Mouse (Mus musculus) lung, postnatal 0 days (tissue): Measurements from ENCODE around the gene Luzp2.

Source experiments
- CTCF ChIP-seq: IDR thresholded peaks from 2 replicates; pipeline ENCODE4 v1.5.1; 2016; ENCODE audit warnings: antibody characterized with exemption, mild to moderate bottlenecking
- EP300 ChIP-seq: IDR thresholded peaks from 2 replicates; pipeline ENCODE4 v1.6.1; 2016; ENCODE audit warnings: antibody characterized with exemption, mild to moderate bottlenecking, control low read depth

DNA sequence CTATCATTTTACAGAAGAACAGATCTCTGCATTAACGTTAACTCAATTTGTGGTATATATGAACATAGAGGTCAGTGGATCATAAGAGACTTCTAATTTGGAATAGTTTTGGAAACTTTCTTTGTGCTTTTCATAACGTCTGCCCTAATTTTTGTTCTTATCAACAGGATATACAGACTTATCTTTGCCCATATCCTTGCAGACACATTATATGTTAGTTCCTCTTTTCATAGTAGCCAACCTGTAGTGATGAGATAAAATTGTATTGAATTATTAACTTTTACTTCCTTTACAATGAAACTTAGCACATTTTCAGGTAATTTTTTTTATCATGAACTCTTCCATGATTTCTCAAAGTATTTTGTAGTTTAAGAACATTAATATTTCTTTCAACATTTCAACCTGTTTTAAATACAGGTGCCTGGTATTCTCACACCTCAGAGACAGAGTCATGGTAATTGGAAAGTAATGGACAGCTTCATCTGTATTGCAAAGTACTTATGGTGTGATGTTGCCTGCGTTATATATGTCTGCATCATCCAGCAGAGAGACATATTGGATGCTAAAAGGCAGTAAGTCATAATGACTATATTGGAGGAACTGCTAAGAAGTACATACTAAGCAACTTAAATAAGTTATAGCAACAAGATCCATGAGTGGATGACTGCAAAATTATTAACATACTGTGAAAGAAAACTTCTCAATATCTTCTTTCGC lies 43.8 kb downstream of the Luzp2 start:
- TF ChIP-seq CTCF (no peak), EP300 (no peak)
